Mouse (Mus musculus) midbrain, embryonic 10.5 days (tissue): ENCODE data around the gene Wdfy3. TPM values are rescaled to one million over a fixed set of nuclear protein-coding genes. Genes with fewer than 3 reads are reported as not detected.

ENCODE experiments used
- DNase-seq: peaks from one replicate; pipeline ENCODE4 v3.0.0-alpha.2; 2017; ENCODE audit warnings: low spot score
- H3K27ac ChIP-seq: fragments of 300-500 bp; sonication (generic); replicated peaks from 2 replicates; pipeline ENCODE4 v1.5.1; 2016; ENCODE audit warnings: mild to moderate bottlenecking
- H3K27me3 ChIP-seq: fragments of 300-500 bp; sonication (generic); 2 replicates; pipeline ENCODE4 v1.6.1; 2016; ENCODE audit warnings: low read depth, mild to moderate bottlenecking; ENCODE audit not compliant: poor library complexity, severe bottlenecking
- H3K36me3 ChIP-seq: fragments of 300-500 bp; sonication (generic); 2 replicates; pipeline ENCODE4 v1.6.1; 2016; ENCODE audit warnings: mild to moderate bottlenecking, moderate library complexity
- H3K4me1 ChIP-seq: fragments of 300-500 bp; sonication (generic); 2 replicates; pipeline ENCODE4 v1.6.1; 2016
- H3K4me3 ChIP-seq: fragments of 300-500 bp; sonication (generic); 2 replicates; pipeline ENCODE4 v1.5.1; 2016; ENCODE audit warnings: mild to moderate bottlenecking, moderate library complexity
- H3K9me3 ChIP-seq: fragments of 300-500 bp; sonication (generic); replicated peaks from 2 replicates; pipeline ENCODE4 v1.6.1; 2016; ENCODE audit warnings: mild to moderate bottlenecking
- WGBS: fragments of 180-500 bp; shearing (Covaris S2); methylation state at CpG from one replicate; pipeline ENCODE4 v1.1.7; 2016; 5-methylcytosine and 5-hydroxymethylcytosine counted together
- polyA plus RNA-seq: library from polyadenylated mRNA; unstranded; fragments of >200 nt; fragmentation: Nextera tagmentation; extraction: Ambion mirVana; gene quantifications from 2 replicates; pipeline ENCODE4 v1.2.1, GENCODE M21; 2016

Gene Wdfy3
- polyA plus RNA-seq, 1 experiment from 2014 or later, result 18.2 TPM

- Histone ChIP-seq H3K27me3 (peaks cover 62% of the 10 kb centered on the region), H3K4me3 (no peak overlapping the region), H3K36me3 (no peaks in the 10 kb centered on the region), H3K9me3 (no peaks in the 10 kb centered on the region), H3K27ac (no peak overlapping the region), H3K4me1 (peaks cover 54% of the 10 kb centered on the region)
- WGBS, result 44% methylated on average over 6 of the region's 6 CpGs
- DNase-seq, result no peak
Measured at GRCm38 (mm10) chr5:101822311-101822670, 247.4 kb downstream of the Wdfy3 start.

DNA sequence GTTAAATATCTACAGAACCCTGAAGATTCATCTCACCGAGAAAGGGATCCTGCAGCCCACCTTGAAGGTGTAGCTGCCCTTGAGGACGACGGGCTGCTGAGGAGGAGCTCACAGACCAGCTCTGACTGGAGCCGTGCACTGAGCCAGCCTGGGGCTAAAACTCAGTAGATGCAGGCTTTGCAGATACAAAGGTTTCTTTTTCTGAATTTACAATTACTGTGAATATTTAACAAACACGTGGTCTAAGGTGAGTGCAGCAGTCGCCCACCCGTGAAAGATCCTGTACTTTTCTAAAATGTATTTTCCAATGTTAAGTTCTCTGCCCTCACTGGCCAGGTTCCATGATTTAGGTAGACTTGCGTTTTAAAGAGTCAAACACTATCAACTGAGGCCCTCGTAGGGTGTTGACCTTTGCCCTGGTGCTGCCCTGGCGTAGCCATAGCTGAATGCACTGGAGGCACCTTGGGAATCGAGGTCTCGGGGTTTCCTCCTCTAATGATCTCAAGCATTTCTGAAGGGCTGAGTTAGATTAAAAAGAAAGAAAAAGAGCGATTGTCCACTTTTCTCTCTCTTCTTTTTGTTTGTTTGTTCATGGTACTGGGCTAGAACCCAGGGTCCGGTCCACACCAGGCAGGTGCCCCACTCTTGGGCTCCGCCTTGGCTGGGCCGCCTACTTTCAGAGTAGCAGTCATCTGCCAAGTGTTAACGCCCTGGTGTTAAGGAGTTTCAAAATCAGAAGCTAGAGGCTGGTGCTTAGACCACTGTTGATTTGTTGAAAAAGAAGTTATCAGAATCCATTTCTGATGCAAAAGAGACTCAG lies 248.0 kb downstream of the Wdfy3 start:
- WGBS, result 58% methylated on average over 17 of the region's 17 CpGs
- no peak overlapping the region for H3K27ac ChIP-seq
- no peak for DNase-seq
- H3K27me3 ChIP-seq, result peaks cover 56% of the 10 kb centered on the region
- H3K36me3 ChIP-seq, result no peaks in the 10 kb centered on the region
- H3K4me1 ChIP-seq, result peaks cover 54% of the 10 kb centered on the region
- no peak overlapping the region for H3K4me3 ChIP-seq
- H3K9me3 ChIP-seq, result no peaks in the 10 kb centered on the region

GRCm38 (mm10) chr5:101821052-101821451 lies 248.7 kb downstream of the Wdfy3 start:
- DNase-seq, result no peak
- H3K9me3 ChIP-seq, result no peaks in the 10 kb centered on the region
- peaks cover 56% of the 10 kb centered on the region for H3K27me3 ChIP-seq
- no peak overlapping the region for H3K4me3 ChIP-seq
- no peak overlapping the region for H3K27ac ChIP-seq
- 69% methylated on average over 8 of the region's 8 CpGs for WGBS
- peaks cover 50% of the 10 kb centered on the region for H3K4me1 ChIP-seq
- no peaks in the 10 kb centered on the region for H3K36me3 ChIP-seq

- Histone ChIP-seq H3K27ac (no peak overlapping the region; the same call in 1 of the 2 replicates), H3K36me3 (no peaks in the 10 kb centered on the region), H3K4me1 (peaks cover 40% of the 10 kb centered on the region), H3K27me3 (peaks cover 47% of the 10 kb centered on the region), H3K9me3 (no peaks in the 10 kb centered on the region), H3K4me3 (no peak overlapping the region)
- WGBS, result 21% methylated on average over 7 of the region's 7 CpGs
- peak; percentile 27 for DNase-seq
Measured at GRCm38 (mm10) chr5:101819844-101820243, 249.9 kb downstream of the Wdfy3 start.

DNA sequence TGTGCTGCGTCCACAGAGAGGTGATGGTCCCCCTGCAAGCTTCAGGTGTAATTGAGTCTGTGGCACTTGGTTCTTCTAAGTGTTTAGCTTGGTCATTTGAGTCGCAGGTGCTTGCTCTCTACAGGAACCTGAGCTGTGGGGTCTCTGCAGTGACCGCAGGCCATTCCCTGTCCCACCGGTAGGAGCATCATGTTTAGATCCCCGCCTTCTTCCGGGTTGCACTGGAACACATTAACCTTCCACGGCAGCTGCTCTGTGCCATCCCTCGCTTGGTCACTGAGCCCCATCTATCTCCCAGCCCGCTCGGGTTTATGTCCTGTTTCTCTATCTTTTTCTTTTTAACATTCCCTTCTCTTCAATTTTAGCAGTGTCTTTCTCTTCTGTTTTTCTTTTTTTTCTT lies 250.5 kb downstream of the Wdfy3 start:
- no peaks in the 10 kb centered on the region for H3K9me3 ChIP-seq
- H3K4me3 ChIP-seq, result no peak overlapping the region
- DNase-seq, result no peak
- H3K27me3 ChIP-seq, result peaks cover 41% of the 10 kb centered on the region
- H3K36me3 ChIP-seq, result no peaks in the 10 kb centered on the region
- WGBS, result 57% methylated on average over 10 of the region's 10 CpGs
- H3K27ac ChIP-seq, result no peak overlapping the region
- H3K4me1 ChIP-seq, result peaks cover 38% of the 10 kb centered on the region

DNA sequence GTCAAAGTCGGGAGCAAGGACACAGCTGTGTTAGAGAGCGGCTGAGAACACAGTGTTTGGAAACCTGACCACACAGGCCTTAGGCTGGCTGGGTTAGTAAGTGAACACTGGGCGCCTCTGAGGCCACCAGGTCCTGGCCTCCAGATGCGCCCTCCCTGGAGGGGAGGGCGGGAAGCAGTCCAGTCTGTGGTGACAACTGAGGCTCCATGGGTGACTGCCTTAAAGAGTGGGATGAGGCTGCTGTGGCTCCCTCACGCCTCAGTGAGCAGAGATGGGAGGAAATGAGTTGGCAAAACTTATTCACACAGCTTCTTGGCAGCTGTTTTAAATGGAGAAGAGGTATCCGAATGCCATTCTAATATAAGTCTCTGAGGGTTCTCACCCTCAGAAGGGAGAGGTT lies 252.9 kb downstream of the Wdfy3 start:
- Histone ChIP-seq H3K27me3 (peaks cover 22% of the 10 kb centered on the region), H3K4me3 (no peak overlapping the region), H3K9me3 (no peaks in the 10 kb centered on the region), H3K36me3 (no peaks in the 10 kb centered on the region), H3K4me1 (peaks cover 30% of the 10 kb centered on the region), H3K27ac (no peak overlapping the region)
- DNase-seq, result no peak
- 61% methylated on average over 7 of the region's 7 CpGs for whole genome bisulfite sequencing

DNA sequence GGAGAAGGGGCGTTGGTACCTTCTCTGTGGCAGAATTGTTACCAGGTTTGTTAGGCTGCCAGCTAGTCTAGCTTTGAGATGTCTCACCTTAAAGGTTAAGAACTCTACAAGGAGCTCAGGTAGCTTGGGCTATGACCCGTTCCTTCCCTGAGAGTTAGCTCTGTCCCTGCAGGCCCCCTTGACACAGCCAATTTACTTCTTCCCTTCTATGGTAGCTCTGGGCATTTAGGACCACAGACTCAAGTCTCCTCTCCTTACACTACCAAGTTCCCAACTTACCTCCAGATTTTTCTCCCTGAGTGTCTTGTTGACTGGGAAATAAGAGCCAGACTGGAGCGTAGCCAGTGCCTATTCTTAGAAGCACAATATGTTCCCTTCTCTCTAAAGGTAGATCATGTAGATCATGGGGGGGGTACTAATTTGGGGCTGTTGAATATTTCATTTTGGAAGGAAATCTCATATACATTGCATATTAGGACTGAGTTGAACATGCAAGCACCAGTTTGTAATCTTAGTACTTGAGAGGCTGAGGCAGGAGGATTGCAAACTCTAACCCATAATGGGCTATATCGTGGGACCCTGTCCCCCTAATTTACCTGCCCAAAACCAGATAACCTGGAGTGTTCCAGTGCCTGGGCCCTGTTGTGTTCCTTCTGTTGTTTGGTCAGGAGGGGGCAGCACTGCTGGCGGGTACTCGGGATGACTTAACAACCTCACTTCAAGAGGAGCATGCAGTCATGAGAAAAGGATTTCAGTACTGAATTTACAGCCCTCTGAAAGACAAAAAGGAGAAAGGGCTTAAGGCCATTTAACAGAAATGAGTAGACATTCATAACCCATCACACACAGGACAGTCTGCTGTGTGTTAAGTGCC lies 258.2 kb downstream of the Wdfy3 start:
- Histone ChIP-seq H3K27me3 (no peaks in the 10 kb centered on the region), H3K36me3 (no peaks in the 10 kb centered on the region), H3K27ac (no peak overlapping the region), H3K4me1 (peaks cover 1% of the 10 kb centered on the region; the same call in 1 of the 2 replicates), H3K4me3 (no peak overlapping the region), H3K9me3 (no peaks in the 10 kb centered on the region)
- no peak for DNase-seq
- 94% methylated on average over 6 of the region's 6 CpGs for WGBS

DNA sequence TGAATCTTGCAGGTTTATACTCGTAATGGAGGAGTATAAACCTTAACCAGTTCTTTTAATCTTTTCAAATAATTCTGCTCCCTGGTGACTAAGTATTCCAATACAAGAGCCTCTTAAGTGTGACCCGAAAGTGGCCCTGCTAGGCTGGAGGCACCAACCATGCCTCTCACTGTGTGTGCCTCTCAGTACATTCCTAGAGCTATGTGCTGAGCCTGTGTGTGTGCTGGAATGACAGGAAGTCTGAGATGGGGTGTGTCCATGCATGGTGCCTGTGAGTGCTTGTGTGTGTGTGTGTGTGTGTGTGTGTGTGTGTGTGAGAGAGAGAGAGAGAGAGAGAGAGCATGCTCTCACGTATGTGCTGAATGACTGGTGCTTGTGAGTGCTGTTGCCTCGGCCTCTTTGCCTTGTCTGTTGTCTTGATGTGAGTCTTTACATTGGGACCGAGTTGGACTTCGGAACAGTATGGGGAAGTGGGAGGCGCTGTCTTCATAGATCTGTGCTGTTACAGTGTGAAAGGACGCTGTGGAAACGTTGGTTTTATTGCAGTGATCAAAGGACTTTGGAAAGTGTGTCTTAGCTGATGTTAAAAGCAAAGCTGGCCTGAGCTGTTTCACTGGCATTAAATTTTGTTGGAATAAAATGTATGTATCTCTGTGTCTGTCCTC lies 267.2 kb downstream of the Wdfy3 start:
- Histone ChIP-seq H3K4me1 (no peaks in the 10 kb centered on the region), H3K4me3 (no peak overlapping the region), H3K36me3 (no peaks in the 10 kb centered on the region), H3K9me3 (no peaks in the 10 kb centered on the region), H3K27ac (no peak overlapping the region), H3K27me3 (no peaks in the 10 kb centered on the region)
- DNase-seq, result no peak
- WGBS, result 86% methylated on average over 9 of the region's 9 CpGs

DNA sequence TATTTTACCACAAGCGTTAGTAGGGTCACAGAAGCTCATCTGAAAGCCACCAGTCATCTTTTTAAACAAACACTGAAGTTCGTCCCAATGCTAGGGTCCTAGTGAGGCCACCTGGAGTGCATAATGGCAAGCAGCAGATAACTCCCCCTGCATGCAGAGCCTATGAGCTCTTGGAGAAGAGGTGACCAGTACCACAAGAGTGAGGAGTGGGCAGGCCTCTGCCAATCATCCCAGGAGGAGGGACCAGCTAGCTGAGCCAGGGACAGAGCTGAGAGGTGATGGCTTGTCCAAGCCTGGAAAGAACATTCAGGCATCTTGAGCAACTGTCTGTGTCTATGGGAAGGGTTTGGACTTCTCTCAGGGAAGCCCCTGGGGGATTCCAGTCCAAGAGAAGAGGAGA lies 267.8 kb downstream of the Wdfy3 start:
- no peaks in the 10 kb centered on the region for H3K9me3 ChIP-seq
- H3K27ac ChIP-seq, result no peak overlapping the region
- no peak overlapping the region for H3K4me3 ChIP-seq
- H3K36me3 ChIP-seq, result no peaks in the 10 kb centered on the region
- no peaks in the 10 kb centered on the region for H3K27me3 ChIP-seq
- DNase-seq, result no peak
- WGBS, result 76% methylated on average over 2 of the region's 2 CpGs
- H3K4me1 ChIP-seq, result no peaks in the 10 kb centered on the region

DNA sequence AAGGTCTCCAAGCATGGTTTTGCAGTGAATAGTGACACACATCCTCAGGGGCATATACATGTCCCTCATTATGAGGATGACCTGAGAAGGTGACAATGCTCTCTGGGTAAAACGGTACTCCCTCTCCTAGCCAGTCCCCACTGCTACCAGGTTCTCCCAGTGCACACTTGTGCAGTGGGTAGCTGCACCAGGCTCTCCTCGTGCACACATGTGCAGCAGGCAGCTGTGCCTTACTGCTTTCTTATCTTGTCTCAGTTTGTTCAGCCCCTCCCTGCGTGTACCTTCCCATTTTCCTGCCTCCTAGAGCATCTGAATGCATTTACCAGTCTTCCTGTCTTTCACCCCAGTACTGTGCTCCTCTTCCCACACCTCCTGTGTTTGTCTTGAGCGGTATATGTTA lies 277.1 kb downstream of the Wdfy3 start:
- H3K4me3 ChIP-seq, result no peak overlapping the region
- 0 out of 2 replicates have a peak, but pooled peaks cover 4% of the 10 kb centered on the region for H3K4me1 ChIP-seq
- no peaks in the 10 kb centered on the region for H3K36me3 ChIP-seq
- WGBS, result 79% methylated on average over 4 of the region's 4 CpGs
- no peaks in the 10 kb centered on the region for H3K27me3 ChIP-seq
- DNase-seq, result no peak
- H3K27ac ChIP-seq, result no peak overlapping the region
- H3K9me3 ChIP-seq, result no peaks in the 10 kb centered on the region; the same call in 1 of the 2 replicates

DNA sequence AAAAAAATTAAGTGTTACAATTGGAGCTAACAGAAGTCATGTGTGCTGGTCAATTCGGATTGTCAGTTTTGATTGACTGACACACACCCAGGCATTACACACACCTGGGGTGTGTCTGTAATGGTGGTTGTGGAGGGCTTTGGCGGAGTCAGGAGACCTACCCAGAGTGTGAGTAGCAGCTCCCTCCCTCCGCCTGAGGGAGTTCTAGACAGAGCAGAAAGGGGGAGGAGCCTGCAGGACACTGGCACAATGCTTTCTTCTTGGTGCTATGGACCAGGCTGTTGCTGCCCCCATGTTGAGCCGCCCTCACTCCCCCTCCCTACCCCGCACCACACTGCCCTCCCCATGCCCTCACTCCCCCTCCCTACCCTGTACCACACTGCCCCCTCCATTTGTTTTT lies 279.2 kb downstream of the Wdfy3 start:
- 67% methylated on average over 5 of the region's 5 CpGs for whole genome bisulfite sequencing
- H3K9me3 ChIP-seq, result no peaks in the 10 kb centered on the region; the same call in 1 of the 2 replicates
- H3K4me1 ChIP-seq, result peaks cover 12% of the 10 kb centered on the region
- no peaks in the 10 kb centered on the region for H3K27me3 ChIP-seq
- DNase-seq, result no peak
- no peak overlapping the region for H3K4me3 ChIP-seq
- no peak overlapping the region for H3K27ac ChIP-seq
- H3K36me3 ChIP-seq, result no peaks in the 10 kb centered on the region

- Histone ChIP-seq H3K4me1 (peaks cover 12% of the 10 kb centered on the region), H3K27ac (no peak overlapping the region), H3K9me3 (no peaks in the 10 kb centered on the region), H3K4me3 (no peak overlapping the region), H3K27me3 (no peaks in the 10 kb centered on the region), H3K36me3 (no peaks in the 10 kb centered on the region)
- no peak for DNase-seq
Measured at GRCm38 (mm10) chr5:101789770-101790169, 280.0 kb downstream of the Wdfy3 start.
